Mouse (Mus musculus) kidney, adult 2 months (tissue): ENCODE measurements around the gene 4933427I04Rik.

ENCODE experiments used
- CTCF ChIP-seq: fragments of 200-500 bp; conservative IDR thresholded peaks from 2 replicates; pipeline ENCODE4 v1.5.1; 2011; ENCODE audit warnings: low read depth, mild to moderate bottlenecking, control low read depth, low read length, moderate library complexity, mixed read lengths; ENCODE audit not compliant: insufficient read depth, insufficient read length
- POLR2A ChIP-seq: fragments of 200-500 bp; IDR thresholded peaks from one replicate; pipeline ENCODE4 v1.6.1; 2011; ENCODE audit warnings: low read depth, low read length, control low read depth

DNA sequence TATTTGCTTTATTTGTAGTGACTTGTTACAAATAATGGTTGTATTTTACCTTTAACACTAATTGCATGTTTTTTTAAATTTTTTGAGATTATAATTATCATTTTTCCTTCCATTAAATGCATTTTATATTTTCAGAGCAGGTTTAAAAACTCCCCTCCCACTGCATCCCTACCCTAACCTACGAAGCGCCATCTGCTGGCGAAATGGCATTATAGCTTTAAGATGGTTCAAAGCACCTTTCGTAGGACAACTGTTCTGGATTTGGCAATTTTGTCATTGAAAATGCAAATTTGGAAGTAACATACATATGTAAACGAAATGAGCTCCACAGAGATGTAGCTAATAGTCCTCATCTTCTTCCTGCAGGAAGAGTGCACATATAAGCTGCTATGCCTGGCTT lies 39.2 kb downstream of the 4933427I04Rik start:
- peak; percentile 67 for TF ChIP-seq CTCF
- no peak for TF ChIP-seq POLR2A
